Mouse (Mus musculus) urinary bladder, postnatal 14 days (tissue): ENCODE measurements around the gene Scaf11.
A peak's percentile ranks its signal among the peaks of the same experiment; 100 is the strongest.
"Not testable (repeated sequence)": the region's sequence is repeated elsewhere in the genome, so short reads cannot be mapped to it uniquely, and the experiment has no call there.

Source experiments
- DNase-seq: peaks from one replicate; pipeline ENCODE4 v3.0.0; 2021; ENCODE audit warnings: low spot score

Gene Scaf11

GRCm38 (mm10) chr15:96460730-96461540 is at the start of gene Scaf11:
Scaf11 (minus strand) TSS chr15:96460843.
- peak; percentile 95 for DNase-seq

DNA sequence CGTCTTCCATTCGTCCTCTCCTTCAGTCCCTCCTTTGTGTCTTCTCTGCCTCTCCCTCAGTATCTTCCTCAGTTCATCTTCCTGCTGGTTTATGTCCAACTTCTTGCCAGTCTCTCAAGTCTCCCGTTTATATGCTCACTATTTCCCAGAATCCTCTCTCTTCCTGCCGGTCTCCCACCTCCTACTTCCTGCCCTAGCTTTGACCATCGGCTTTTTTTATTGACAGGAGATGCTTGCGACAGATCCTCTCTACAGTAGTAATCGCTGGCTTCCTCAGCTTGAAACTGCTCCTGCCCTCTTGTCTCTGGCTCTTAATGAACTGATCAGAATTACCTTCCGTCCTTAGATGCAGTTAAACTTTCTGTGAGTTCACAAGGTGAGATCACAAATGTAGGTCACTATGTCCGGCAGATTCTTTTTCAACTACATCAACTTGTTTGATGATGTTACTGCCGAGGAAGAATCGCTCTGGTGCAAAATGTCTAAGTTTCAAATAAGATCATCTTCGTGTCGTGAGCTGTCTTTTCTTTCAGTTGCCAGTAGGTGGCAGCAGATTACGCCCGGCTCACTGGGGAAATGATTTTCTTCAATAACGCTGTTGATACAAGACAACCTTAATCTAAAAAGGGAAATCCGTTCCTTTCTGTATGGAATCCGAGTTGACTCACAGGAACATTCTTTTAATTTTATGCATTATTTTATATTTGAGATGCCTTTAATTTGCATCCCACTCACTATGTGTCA is 46.6 kb upstream of the Scaf11 start:
- DNase-seq: peak; percentile 53

- DNase-seq: no peak
Observed at GRCm38 (mm10) chr15:96497646-96498045, 37.0 kb upstream of the Scaf11 start.

GRCm38 (mm10) chr15:96494279-96494678 is 33.6 kb upstream of the Scaf11 start:
- DNase-seq: no peak

GRCm38 (mm10) chr15:96493573-96493972 is 32.9 kb upstream of the Scaf11 start:
- no peak for DNase-seq

- DNase-seq: not testable (repeated sequence)
Observed at GRCm38 (mm10) chr15:96492919-96493318, 32.3 kb upstream of the Scaf11 start.

- no peak for DNase-seq
Observed at GRCm38 (mm10) chr15:96491861-96492641, 31.4 kb upstream of the Scaf11 start.

- no peak for DNase-seq
Observed at GRCm38 (mm10) chr15:96491421-96491820, 30.8 kb upstream of the Scaf11 start.

DNA sequence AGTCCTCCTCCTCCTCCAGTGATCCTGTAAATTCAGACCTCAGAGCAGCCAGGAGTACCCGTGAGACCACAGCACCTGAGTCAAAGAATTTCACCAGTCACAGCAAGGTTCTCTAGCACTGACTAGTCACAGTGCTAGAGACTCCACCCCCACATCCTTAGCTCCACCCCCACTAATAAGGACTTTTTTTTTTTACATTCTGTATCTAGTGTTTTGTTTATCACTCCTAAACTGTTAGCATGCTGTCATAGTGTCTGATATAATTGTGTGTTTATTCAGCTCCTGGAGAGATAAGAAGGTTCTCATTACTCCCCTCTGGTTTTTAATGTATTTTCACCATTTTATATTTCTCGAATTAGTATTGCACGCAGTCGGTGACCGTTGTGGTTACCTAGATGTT is 29.5 kb upstream of the Scaf11 start:
- no peak for DNase-seq

- peak; percentile 31 for DNase-seq
Observed at GRCm38 (mm10) chr15:96488941-96489786, 28.5 kb upstream of the Scaf11 start.

GRCm38 (mm10) chr15:96487066-96487698 is 26.5 kb upstream of the Scaf11 start:
- no peak for DNase-seq

DNA sequence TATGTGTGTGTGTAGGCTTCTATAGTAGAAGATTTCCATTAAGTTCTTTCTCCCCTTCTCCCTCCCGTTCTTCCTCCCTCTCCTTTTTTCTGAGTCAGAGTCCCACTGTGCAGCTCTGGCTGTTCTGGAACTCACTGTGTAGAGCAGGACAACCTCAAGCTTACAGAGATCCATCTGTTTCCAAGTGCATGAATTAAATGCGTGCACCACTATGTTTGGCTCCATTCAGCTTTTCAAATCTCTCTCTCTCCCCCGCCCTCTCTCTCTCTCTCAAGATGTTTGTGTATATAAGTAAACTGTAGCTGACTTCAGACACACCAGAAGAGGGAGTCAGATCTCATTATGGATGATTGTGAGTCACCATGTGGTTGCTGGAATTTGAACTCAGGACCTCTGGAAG is 20.2 kb upstream of the Scaf11 start:
- no peak for DNase-seq

GRCm38 (mm10) chr15:96478006-96478405 is 17.4 kb upstream of the Scaf11 start:
- no peak for DNase-seq

DNA sequence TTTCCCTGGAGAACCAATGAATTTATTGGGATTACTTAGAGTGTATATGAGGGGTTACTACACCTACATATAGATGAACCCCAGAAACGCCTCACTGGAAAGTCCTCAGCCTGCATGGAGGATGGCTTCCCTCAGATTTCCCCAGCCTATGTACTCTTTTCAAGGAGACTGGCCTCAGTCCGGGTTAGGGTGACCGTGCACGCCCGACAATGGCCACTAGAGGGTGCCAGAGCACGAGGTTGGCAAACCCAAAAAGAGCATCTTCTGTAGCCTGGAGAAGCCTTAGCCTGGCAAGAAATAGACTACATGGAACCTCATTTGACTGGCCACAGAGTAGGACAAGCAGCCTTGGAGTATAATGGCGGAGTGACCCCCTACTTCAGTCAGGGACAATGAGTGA is 15.7 kb upstream of the Scaf11 start:
- peak; percentile 91 for DNase-seq

DNA sequence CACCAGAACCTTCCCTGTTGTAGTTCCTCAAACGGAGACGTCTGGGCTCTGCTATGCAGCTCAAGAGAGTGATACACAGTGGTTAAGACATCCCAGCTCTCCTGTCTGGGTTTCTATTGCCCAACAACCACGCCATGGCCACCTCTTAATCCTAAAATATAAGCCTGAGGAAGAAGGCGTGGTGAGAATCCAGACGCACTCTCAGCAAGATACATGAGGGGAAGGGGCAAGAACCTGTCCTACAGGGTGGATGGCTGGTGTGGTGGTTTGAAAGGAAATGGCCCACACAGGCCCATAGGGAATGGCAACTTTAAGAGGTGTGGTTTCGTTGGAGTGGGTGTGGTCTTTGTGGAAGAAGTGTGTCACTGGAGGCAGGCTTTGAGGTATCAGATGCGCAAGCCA is 14.9 kb upstream of the Scaf11 start:
- DNase-seq: no peak

- DNase-seq: no peak
Observed at GRCm38 (mm10) chr15:96474325-96474955, 13.8 kb upstream of the Scaf11 start.

DNA sequence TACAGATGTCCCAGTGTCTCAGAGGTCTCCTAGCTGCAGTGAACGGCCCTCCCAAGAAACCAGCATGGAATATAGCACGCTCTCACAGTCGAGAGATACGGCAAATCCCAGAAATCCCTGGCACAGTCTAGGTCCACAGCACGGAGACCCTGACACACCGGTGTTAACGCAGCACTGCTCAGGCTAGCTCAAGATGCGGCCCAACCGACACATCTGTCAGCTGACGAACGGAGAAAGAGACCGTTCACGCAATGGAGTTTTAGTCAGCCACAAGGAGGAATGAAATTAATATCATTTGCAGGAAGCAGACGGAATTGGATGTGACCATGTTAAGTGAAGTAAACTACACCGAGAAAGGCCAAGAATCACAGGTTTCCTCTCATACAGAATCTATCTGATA is 13.3 kb upstream of the Scaf11 start:
- DNase-seq: no peak

GRCm38 (mm10) chr15:96468316-96468715 is 7.7 kb upstream of the Scaf11 start:
- DNase-seq: no peak

DNA sequence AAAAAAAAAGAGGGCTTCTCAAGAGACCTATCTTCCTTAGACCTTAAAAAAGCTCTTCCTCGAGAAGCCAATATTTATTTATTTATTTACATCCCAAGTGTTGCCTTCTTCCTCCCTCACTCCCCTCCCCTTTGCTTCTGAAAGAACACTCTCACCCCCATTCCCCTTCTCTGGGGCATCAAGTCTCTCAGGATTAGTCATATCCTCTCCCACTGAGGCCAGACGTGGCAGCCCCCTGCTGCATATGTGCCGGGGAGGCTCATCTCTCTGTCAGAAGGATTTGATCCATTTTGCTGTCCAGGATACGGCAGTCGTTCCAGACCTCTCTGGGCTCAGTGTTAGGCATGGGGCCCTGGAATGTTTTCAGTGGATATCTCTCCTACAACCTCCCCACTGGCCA is 7.2 kb upstream of the Scaf11 start:
- DNase-seq: no peak

- no peak for DNase-seq
Observed at GRCm38 (mm10) chr15:96466362-96466903, 5.8 kb upstream of the Scaf11 start.
